ENCODE assay signal across 8 mouse cellular contexts in genomic region chr13:45872041-45872746, GRCm38 (mm10).
DNase-seq lines count a peak whose midpoint lies in the region; ATAC-seq and TF ChIP-seq lines count a peak whose summit lies in the region.
"Had no signal": no experiment of that assay in that cellular context is flagged by ENCODE, and none has a peak within 500 bp of the region (broad histone marks: within the 10 kb centered on the region; RNA-seq: fewer than 3 reads in every experiment).

No protein-coding gene starts in this region.

- no peaks in the 10 kb centered on the region for H3K4me1 ChIP-seq in testis, adult 2 months (ENCODE audit: control insufficient read depth, insufficient read depth, low read length)
- H3K4me1 ChIP-seq in liver, postnatal 0 days (ENCODE audit: insufficient read depth), result peaks cover 12% of the 10 kb centered on the region
- H3K4me1 ChIP-seq in forebrain, embryonic 10.5 days, result 0 out of 2 replicates have a peak, but pooled peaks cover 7% of the 10 kb centered on the region

- no peak for TF ChIP-seq CTCF in testis, adult 2 months (IDR thresholded peaks at IDR 0.05; ENCODE audit: control insufficient read depth, insufficient read depth, insufficient replicate concordance, low read depth, low read length)
- TF ChIP-seq CTCF in liver, postnatal 0 days (IDR thresholded peaks at IDR 0.05; ENCODE audit: low read depth), result no peak

- H3K4me3 ChIP-seq in testis, adult 2 months (ENCODE audit: control insufficient read depth, low read depth, low read length), result peak overlapping the region; percentile 1; the same call in 1 of the 2 replicates
- 0 out of 2 replicates have a peak overlapping the region, but pooled peaks have one; percentile 11 for H3K4me3 ChIP-seq in liver, postnatal 0 days (ENCODE audit: low read depth, low read length)
- no peak overlapping the region for H3K4me3 ChIP-seq in forebrain, embryonic 10.5 days
- H3K4me3 ChIP-seq: midbrain, embryonic 12.5 days had no signal

- whole genome bisulfite sequencing in liver, postnatal 0 days (ENCODE audit: insufficient replicate concordance), result 58% methylated on average over 14 of the region's 14 CpGs
- WGBS in forebrain, embryonic 10.5 days, result 86% methylated on average over 14 of the region's 14 CpGs

- no peak overlapping the region for H3K27ac ChIP-seq in testis, adult 2 months (ENCODE audit: control insufficient read depth, insufficient read depth, low read depth, low read length)
- H3K27ac ChIP-seq in liver, postnatal 0 days (ENCODE audit: low read depth), result no peak overlapping the region
- H3K27ac ChIP-seq in forebrain, embryonic 10.5 days, result no peak overlapping the region
- H3K27ac ChIP-seq: midbrain, embryonic 12.5 days had no signal

- H3K4me2 ChIP-seq in liver, postnatal 0 days (ENCODE audit: low read depth, low read length), result peak overlapping the region; percentile 24
- H3K4me2 ChIP-seq: midbrain, embryonic 12.5 days had no signal

- no peak overlapping the region for H3K9ac ChIP-seq in liver, postnatal 0 days (replicated peaks)
- H3K9ac ChIP-seq: midbrain, embryonic 12.5 days had no signal

- no peaks in the 10 kb centered on the region for H3K27me3 ChIP-seq in testis, adult 2 months (ENCODE audit: control insufficient read depth, insufficient read depth, low read length)
- no peaks in the 10 kb centered on the region for H3K27me3 ChIP-seq in liver, postnatal 0 days (ENCODE audit: insufficient read depth, low read length)
- no peaks in the 10 kb centered on the region for H3K27me3 ChIP-seq in forebrain, embryonic 10.5 days (ENCODE audit: poor library complexity, severe bottlenecking)

- intact Hi-C loops in left cerebral cortex, postnatal 14 days (cut with DNase I), result no loop called here

- peak; percentile 86 for ATAC-seq in erythroblast, adult 5-6 weeks (replicated peaks; ENCODE audit: low FRiP score, poor library complexity, severe bottlenecking)
- ATAC-seq in liver, postnatal 0 days, result no peak

- DNase-seq in testis, postnatal 10 days (ENCODE audit: low spot score), result no peak
- no peak for DNase-seq in liver, postnatal 0 days
- DNase-seq in forebrain, embryonic 10.5 days (ENCODE audit: extremely low spot score, low spot score), result no peak
- no peak for DNase-seq in urinary bladder, postnatal 25 days (ENCODE audit: low spot score)
- DNase-seq in left cerebral cortex, postnatal 14 days (ENCODE audit: low spot score in 2 of 2), result no peak

- H3K36me3 ChIP-seq in testis, adult 2 months (ENCODE audit: control insufficient read depth, insufficient read depth, low read length), result no peaks in the 10 kb centered on the region
- H3K36me3 ChIP-seq in liver, postnatal 0 days (replicated peaks; ENCODE audit: insufficient read depth, low read length), result no peaks in the 10 kb centered on the region; the same call in 1 of the 2 replicates
- no peaks in the 10 kb centered on the region for H3K36me3 ChIP-seq in forebrain, embryonic 10.5 days (replicated peaks)
- H3K36me3 ChIP-seq: midbrain, embryonic 12.5 days had no signal

- H3K9me3 ChIP-seq in liver, postnatal 0 days (ENCODE audit: low read length), result no peaks in the 10 kb centered on the region
- H3K9me3 ChIP-seq in forebrain, embryonic 10.5 days, result no peaks in the 10 kb centered on the region
- H3K9me3 ChIP-seq: midbrain, embryonic 12.5 days had no signal

- no peak for TF ChIP-seq EP300 in liver, postnatal 0 days (IDR thresholded peaks at IDR 0.05; ENCODE audit: low read depth)

- TF ChIP-seq POLR2A in testis, adult 2 months (IDR thresholded peaks at IDR 0.05; ENCODE audit: control insufficient read depth, low read depth, low read length), result no peak
